Mouse (Mus musculus) E14TG2a.4 (cell line): Measurements from ENCODE around the gene Dtx3.

Source experiments
- H3K27me3 ChIP-seq: 2 replicates; pipeline ENCODE4 v1.6.1; 2014; ENCODE audit warnings: low read length, control low read depth; ENCODE audit not compliant: insufficient read depth
- H3K36me3 ChIP-seq: 2 replicates; pipeline ENCODE4 v1.6.1; 2014; ENCODE audit warnings: low read length, control low read depth; ENCODE audit not compliant: insufficient read depth
- H3K4me1 ChIP-seq: replicated peaks from 2 replicates; pipeline ENCODE4 v1.6.1; 2014; ENCODE audit warnings: low read depth, low read length, control low read depth
- H3K4me3 ChIP-seq: replicated peaks from 2 replicates; pipeline ENCODE4 v1.5.1; 2014; ENCODE audit warnings: mild to moderate bottlenecking, low read length
- H3K9me3 ChIP-seq: 2 replicates; pipeline ENCODE4 v1.6.1; 2014; ENCODE audit warnings: low read length, control low read depth
- CTCF ChIP-seq: conservative IDR thresholded peaks from 2 replicates; pipeline ENCODE4 v1.5.1; 2014; ENCODE audit warnings: low read length
- NANOG ChIP-seq: IDR thresholded peaks from 2 replicates; pipeline ENCODE4 v1.6.1; 2014; ENCODE audit warnings: borderline replicate concordance, low read length, mixed read lengths
- POU5F1 ChIP-seq: IDR thresholded peaks from 2 replicates; pipeline ENCODE4 v1.6.1; 2014; ENCODE audit warnings: low read length, borderline replicate concordance

Gene Dtx3

DNA sequence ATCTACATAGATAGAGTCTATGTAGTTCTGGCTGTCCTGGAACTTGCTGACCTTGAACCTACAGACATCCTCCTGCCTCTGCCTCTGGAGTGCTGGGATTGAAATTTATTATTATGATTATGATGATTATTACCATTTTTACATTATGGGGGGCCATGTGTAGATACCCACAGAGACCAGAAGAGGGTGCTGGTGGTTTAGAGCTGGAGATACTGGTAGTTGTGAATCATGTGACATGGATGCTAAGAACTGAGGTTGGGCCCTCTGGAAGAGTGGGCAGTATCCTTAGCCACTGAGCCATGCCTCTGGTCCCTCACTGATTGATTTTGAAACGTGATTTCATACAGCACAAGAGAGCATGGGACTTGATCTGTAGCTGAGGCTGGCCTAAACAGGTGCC, 9.1 kb downstream of the Dtx3 start:
- H3K4me1 ChIP-seq = peaks cover 88% of the 10 kb centered on the region
- TF ChIP-seq CTCF (peak; percentile 71), POU5F1 (no peak)
- H3K9me3 ChIP-seq = no peaks in the 10 kb centered on the region
- peaks cover 13% of the 10 kb centered on the region; the same call in 1 of the 2 replicates for H3K27me3 ChIP-seq
- H3K4me3 ChIP-seq = no peak overlapping the region
- H3K36me3 ChIP-seq = peaks cover 51% of the 10 kb centered on the region

DNA sequence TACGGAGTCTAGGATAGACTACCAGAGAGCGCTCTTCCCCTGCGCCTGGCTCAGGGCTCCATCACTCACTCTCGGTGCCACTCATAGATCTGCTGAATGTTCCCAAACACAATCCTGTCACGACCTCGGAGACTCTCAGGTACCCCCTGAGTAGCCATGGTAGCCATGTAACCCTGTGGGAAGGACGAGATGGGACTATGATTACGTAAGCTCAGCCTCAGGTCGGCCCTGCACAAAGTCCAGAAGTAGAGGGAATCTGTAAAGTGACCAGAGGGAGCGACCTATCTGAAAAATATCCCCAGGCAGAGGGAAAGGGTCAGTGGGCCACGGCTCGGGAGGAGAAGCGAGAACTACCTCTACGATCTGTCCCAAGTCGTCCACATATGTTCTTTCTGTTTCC, 10.0 kb downstream of the Dtx3 start:
- no peaks in the 10 kb centered on the region for H3K9me3 ChIP-seq
- H3K36me3 ChIP-seq = peaks cover 41% of the 10 kb centered on the region
- H3K27me3 ChIP-seq = peaks cover 22% of the 10 kb centered on the region
- peak overlapping the region; percentile 65 for H3K4me3 ChIP-seq
- H3K4me1 ChIP-seq = peaks cover 88% of the 10 kb centered on the region
- no peak for TF ChIP-seq CTCF
- TF ChIP-seq NANOG = no peak
- no peak for TF ChIP-seq POU5F1

DNA sequence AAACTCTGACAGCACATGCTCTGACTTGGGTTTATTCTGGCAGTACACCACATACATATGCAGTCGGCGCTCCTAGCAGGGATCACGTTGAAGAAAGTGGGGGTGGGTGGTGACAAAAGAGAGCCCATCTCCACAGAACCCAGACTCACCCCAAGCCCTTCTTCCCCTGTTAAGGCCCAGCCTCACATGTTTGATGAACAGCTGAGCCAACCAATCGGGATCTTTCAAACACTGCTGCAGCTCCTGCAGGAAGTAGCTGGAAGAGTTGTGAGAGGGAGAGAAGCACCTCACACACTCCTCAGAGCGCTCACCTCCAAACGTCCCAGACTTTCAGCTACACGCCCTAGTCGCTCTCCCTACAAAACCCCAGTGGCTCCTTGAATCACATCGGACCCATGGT, 10.4 kb downstream of the Dtx3 start:
- peaks cover 26% of the 10 kb centered on the region for H3K27me3 ChIP-seq
- TF ChIP-seq NANOG = no peak
- TF ChIP-seq POU5F1 = no peak
- no peak for TF ChIP-seq CTCF
- peak overlapping the region; percentile 65 for H3K4me3 ChIP-seq
- peaks cover 86% of the 10 kb centered on the region for H3K4me1 ChIP-seq
- no peaks in the 10 kb centered on the region for H3K9me3 ChIP-seq
- peaks cover 41% of the 10 kb centered on the region for H3K36me3 ChIP-seq

DNA sequence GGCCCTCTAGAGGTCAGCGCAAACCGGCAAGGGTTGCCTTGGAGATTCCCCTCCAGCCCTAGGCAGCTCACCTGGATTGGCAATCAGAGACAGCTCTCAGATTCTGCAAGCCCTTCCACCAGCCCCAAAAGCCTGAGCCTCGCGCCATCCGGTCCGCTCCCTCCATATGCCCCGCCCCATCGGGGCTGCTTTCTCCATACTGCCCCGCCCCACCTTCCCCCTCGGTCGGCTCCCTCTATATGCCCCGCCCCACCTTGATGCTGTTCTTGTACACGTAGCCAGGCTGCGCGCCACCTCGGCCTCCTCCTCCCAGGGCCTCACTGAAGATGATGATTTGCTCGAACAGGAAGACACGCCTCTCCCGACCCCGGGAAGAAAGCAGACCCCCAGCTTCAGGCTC, 11.8 kb downstream of the Dtx3 start:
- Histone ChIP-seq H3K27me3 (peaks cover 40% of the 10 kb centered on the region), H3K36me3 (peaks cover 41% of the 10 kb centered on the region), H3K4me3 (peak overlapping the region; percentile 65), H3K9me3 (no peaks in the 10 kb centered on the region), H3K4me1 (peaks cover 86% of the 10 kb centered on the region)
- TF ChIP-seq CTCF = no peak
- TF ChIP-seq POU5F1 = no peak
- no peak for TF ChIP-seq NANOG

DNA sequence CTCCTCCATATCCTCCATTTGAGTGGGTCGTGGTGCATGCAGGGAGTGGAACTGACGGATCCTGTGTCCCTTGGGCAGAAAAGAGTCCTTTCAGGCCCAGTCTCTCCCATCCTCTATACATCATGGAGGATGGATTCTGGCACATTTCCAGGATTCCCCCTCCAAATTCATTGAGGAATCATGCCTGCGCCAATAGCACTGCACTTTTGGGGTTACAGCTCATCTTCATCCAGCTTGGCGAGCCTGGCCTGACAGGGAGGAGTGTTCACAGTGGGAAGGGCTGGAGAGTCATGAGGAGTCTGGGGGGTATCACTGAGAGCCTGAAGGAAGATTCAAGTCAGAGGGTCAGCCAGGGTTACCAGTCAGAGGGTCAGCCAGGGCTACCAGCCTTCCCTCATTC, 12.9 kb downstream of the Dtx3 start:
- Histone ChIP-seq H3K4me1 (peaks cover 92% of the 10 kb centered on the region), H3K4me3 (no peak overlapping the region), H3K9me3 (no peaks in the 10 kb centered on the region), H3K36me3 (peaks cover 41% of the 10 kb centered on the region), H3K27me3 (peaks cover 49% of the 10 kb centered on the region)
- TF ChIP-seq POU5F1 (no peak), CTCF (no peak), NANOG (no peak)

DNA sequence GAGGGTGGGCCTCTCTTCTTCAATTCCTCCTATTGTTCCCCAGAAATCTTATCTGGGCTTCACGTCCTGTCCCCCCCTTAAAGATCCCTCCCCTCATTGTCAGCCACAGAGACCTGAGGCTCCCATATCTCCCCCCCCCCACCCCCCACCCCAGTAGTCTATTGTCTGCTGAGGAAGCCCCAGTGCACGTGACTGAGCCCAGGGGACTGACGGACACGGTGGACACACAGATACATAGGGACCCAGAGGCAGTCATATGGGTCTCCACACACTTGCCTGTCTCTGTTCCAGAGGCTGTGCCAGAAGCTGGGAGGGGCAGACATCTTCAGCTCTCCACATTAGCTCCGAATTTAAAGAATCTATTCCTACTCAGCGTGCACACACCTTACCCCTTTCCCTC, 14.0 kb downstream of the Dtx3 start:
- Histone ChIP-seq H3K27me3 (peaks cover 46% of the 10 kb centered on the region), H3K4me1 (peaks cover 92% of the 10 kb centered on the region)
- TF ChIP-seq CTCF = no peak
- TF ChIP-seq POU5F1 = no peak

DNA sequence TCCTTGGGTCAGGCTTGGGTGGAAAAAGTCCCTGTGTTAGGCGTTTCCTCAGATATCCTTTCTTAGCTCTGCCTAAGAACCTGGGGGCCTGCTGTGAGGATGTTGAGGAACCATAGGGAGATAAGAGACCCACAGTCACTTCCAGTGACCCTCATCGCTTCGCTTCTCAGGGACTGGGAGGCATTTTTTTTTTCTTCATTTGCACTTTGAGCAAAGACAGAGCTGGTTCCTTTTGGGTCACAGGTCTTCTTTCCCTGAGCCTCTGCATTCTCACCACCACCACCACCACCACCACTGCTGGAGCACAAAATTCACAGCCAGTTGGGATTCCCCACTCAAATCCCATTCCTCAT, 14.9 kb downstream of the Dtx3 start:
- peaks cover 96% of the 10 kb centered on the region for H3K4me1 ChIP-seq
- peak overlapping the region; percentile 67 for H3K4me3 ChIP-seq
- TF ChIP-seq CTCF (no peak), NANOG (no peak), POU5F1 (no peak)
- peaks cover 46% of the 10 kb centered on the region for H3K27me3 ChIP-seq
- H3K9me3 ChIP-seq = no peaks in the 10 kb centered on the region
- H3K36me3 ChIP-seq = peaks cover 26% of the 10 kb centered on the region

More for the DNA sequence above, 14.0 kb downstream of the Dtx3 start:
- Histone ChIP-seq H3K4me3 (no peak overlapping the region), H3K36me3 (peaks cover 35% of the 10 kb centered on the region), H3K9me3 (no peaks in the 10 kb centered on the region)

DNA sequence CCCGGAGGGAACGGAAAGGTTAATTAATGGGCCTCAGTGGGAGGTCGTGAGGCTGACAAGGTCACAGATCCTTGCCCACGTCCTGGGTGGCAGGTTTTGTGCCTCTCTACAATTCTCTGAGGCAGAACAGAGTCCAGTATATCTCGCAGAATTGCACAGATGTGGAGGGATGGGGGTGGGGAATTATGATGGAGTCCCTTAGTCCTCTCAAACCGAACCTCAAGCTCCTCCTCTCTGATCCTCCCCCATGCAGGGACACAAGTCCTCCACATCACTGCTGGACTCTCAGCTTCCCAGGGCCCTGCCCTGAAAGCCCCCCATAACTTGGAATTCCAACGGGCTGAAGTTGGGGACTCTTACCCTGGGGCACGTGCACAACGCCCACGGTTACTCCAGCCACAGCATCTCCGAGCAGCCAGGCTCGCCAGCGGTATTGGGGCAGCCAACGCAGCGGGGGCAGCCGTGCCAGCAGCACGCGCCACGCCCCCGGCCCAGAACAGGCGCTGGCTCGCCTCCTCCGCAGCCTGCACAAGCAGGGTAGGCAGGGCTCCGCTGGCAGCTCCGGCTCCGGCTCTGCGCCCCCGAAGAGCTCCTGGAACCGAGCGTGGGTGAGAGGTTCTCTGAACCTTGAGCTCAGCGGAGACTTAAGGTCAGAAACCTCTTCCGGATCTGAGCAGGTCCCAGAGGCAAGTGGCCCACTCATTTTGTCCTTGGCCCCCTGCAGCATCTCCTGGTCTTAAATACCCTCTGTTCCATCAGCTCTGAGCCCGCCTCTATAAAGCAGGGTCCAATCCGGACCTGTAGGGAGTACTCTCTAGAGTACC, 15.4 kb downstream of the Dtx3 start, which contains the start of gene Slc26a10:
Slc26a10 (minus strand) TSS at position 775 of the 824 bp plus-strand sequence.
- Histone ChIP-seq H3K27me3 (peaks cover 46% of the 10 kb centered on the region), H3K4me1 (peaks cover 90% of the 10 kb centered on the region), H3K9me3 (no peaks in the 10 kb centered on the region), H3K36me3 (peaks cover 21% of the 10 kb centered on the region), H3K4me3 (peak within 1 kb of the TSS; percentile 67)
- TF ChIP-seq CTCF = no peak
- TF ChIP-seq POU5F1 = no peak
- TF ChIP-seq NANOG = no peak

DNA sequence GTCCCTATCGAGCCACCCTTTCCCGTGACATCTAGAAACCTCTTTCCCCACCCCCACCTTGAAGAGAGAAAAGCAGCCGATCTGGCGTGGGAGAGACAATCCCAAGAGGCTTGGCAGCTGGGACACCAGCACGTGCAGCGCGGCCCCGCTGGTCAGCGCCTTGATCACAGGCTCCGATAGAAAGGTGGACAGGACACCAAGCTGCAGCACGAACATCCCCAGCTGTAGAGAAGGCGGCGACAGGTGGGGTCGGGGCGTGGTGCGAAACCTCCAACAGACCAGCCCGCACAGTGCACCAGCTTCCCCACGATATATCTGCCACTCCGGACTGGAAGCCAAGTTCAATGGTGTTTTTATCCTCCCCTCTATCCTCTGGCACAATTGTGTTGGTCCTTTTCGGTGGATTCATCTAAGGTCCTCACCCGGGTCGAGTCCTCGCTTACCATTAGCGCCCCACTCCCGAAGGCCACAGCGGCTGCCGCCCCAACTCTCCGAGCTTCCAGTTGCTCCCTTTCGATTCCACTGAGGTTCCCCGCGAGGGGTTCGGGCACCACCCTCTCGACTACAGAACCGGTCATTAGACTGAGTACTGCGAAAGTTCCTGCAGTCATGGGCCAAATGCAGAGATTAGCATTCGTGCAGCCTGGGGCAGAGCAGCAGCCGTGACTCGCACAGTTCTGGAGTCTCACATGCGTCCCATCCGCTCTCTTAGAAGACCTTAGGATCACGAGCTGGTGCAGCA, 17.1 kb downstream of the Dtx3 start:
- H3K4me3 ChIP-seq = peak overlapping the region; percentile 74
- TF ChIP-seq POU5F1 (no peak), NANOG (no peak)
- no peaks in the 10 kb centered on the region for H3K9me3 ChIP-seq
- peaks cover 14% of the 10 kb centered on the region for H3K36me3 ChIP-seq
- H3K4me1 ChIP-seq = peaks cover 80% of the 10 kb centered on the region
- peaks cover 46% of the 10 kb centered on the region for H3K27me3 ChIP-seq
